Mouse (Mus musculus) liver, embryonic 11.5 days (tissue): ENCODE measurements around the gene 4930590J08Rik. TPM values are rescaled to one million over a fixed set of nuclear protein-coding genes. Genes with fewer than 3 reads are reported as not detected.
A peak's percentile ranks its signal among the peaks of the same experiment; 100 is the strongest.

ENCODE experiments used
- ATAC-seq: fragments of 200-750 bp; cut with Nextera tagmentation; replicated peaks from 2 replicates; pipeline ENCODE4 v1.8.0; 2017; ENCODE audit warnings: moderate number of reproducible peaks, mild to moderate bottlenecking, moderate TSS enrichment, moderate library complexity; ENCODE audit not compliant: low FRiP score
- DNase-seq: peaks from one replicate; pipeline ENCODE4 v3.0.0-alpha.2; 2017; ENCODE audit warnings: low spot score
- H3K27ac ChIP-seq: fragments of 300-500 bp; sonication (generic); 2 replicates; pipeline ENCODE4 v1.5.1; 2014; ENCODE audit warnings: mild to moderate bottlenecking, low read depth, low read length, control low read depth
- H3K27me3 ChIP-seq: fragments of 300-500 bp; sonication (generic); replicated peaks from 2 replicates; pipeline ENCODE4 v1.6.1; 2014; ENCODE audit warnings: low read length, mixed read lengths; ENCODE audit not compliant: control insufficient read depth, insufficient read depth
- H3K36me3 ChIP-seq: fragments of 300-500 bp; sonication (generic); 2 replicates; pipeline ENCODE4 v1.6.1; 2014; ENCODE audit warnings: mild to moderate bottlenecking, low read length, moderate library complexity, mixed read lengths; ENCODE audit not compliant: control insufficient read depth, insufficient read depth
- H3K4me1 ChIP-seq: fragments of 300-500 bp; sonication (generic); replicated peaks from 2 replicates; pipeline ENCODE4 v1.6.1; 2014; ENCODE audit warnings: low read length, mixed read lengths; ENCODE audit not compliant: control insufficient read depth, insufficient read depth
- H3K4me2 ChIP-seq: fragments of 300-500 bp; sonication (generic); 2 replicates; pipeline ENCODE4 v1.6.1; 2014; ENCODE audit warnings: mild to moderate bottlenecking, control low read depth, moderate library complexity
- H3K4me3 ChIP-seq: fragments of 300-500 bp; sonication (generic); 2 replicates; pipeline ENCODE4 v1.5.1; 2014; ENCODE audit warnings: low read depth, low read length, control low read depth
- H3K9ac ChIP-seq: fragments of 300-500 bp; sonication (generic); 2 replicates; pipeline ENCODE4 v1.6.1; 2014; ENCODE audit warnings: low read depth, low read length, control low read depth
- H3K9me3 ChIP-seq: fragments of 300-500 bp; sonication (generic); 2 replicates; pipeline ENCODE4 v1.6.1; 2016; ENCODE audit warnings: low read length, inconsistent platforms, mixed read lengths; ENCODE audit not compliant: control insufficient read depth
- WGBS: fragments of 180-500 bp; shearing (Covaris S2); extraction: QIAGEN DNeasy Blood & Tissue Kit; methylation state at CpG from one replicate; pipeline ENCODE4 v1.1.7; 2014; 5-methylcytosine and 5-hydroxymethylcytosine counted together
- polyA plus RNA-seq: library from polyadenylated mRNA; unstranded; fragments of >200 nt; fragmentation: Nextera tagmentation; extraction: Ambion mirVana; gene quantifications from 2 replicates; pipeline ENCODE4 v1.2.1, GENCODE M21; 2014

Gene 4930590J08Rik
- polyA plus RNA-seq, 1 experiment from 2014 or later, result 0.23 TPM

- 3% methylated on average over 47 of the region's 62 CpGs for WGBS
- Histone ChIP-seq H3K4me3 (peak within 1 kb of the TSS; percentile 59), H3K9me3 (no peaks in the 10 kb centered on the region), H3K4me1 (no peaks in the 10 kb centered on the region), H3K4me2 (peak within 1 kb of the TSS; percentile 75), H3K9ac (peak within 1 kb of the TSS; percentile 54), H3K36me3 (no peaks in the 10 kb centered on the region), H3K27ac (no peak within 1 kb of the TSS), H3K27me3 (peaks cover 40% of the 10 kb centered on the region)
- DNase-seq (peak; percentile 44), ATAC-seq (0 out of 2 replicates have a peak, but pooled peaks have one; percentile 21)
Observed at GRCm38 (mm10) chr6:91978371-91979300, 76.0 kb downstream of the 4930590J08Rik start, which contains the start of gene Fgd5. Gene Fgd5 (plus strand): TSS chr6:91978878.

- peak; percentile 38 for DNase-seq
- Histone ChIP-seq H3K27ac (no peak overlapping the region), H3K27me3 (peaks cover 40% of the 10 kb centered on the region), H3K4me2 (peak overlapping the region; percentile 75), H3K4me3 (peak overlapping the region; percentile 59), H3K9ac (peak overlapping the region; percentile 54), H3K4me1 (no peaks in the 10 kb centered on the region), H3K36me3 (no peaks in the 10 kb centered on the region), H3K9me3 (no peaks in the 10 kb centered on the region)
- no peak for ATAC-seq
- 3% methylated on average over 23 of the region's 23 CpGs for WGBS
Observed at GRCm38 (mm10) chr6:91979301-91979996, 76.8 kb downstream of the 4930590J08Rik start.

- Histone ChIP-seq H3K4me2 (peak overlapping the region; percentile 75), H3K27me3 (peaks cover 40% of the 10 kb centered on the region)
- ATAC-seq, result no peak
Observed at GRCm38 (mm10) chr6:91980011-91980410, 77.4 kb downstream of the 4930590J08Rik start.

GRCm38 (mm10) chr6:91990101-91990500 lies 87.5 kb downstream of the 4930590J08Rik start:
- 86% methylated on average over 8 of the region's 8 CpGs for WGBS
- Histone ChIP-seq H3K4me3 (no peak overlapping the region), H3K9ac (no peak overlapping the region), H3K36me3 (0 out of 2 replicates have a peak, but pooled peaks cover 4% of the 10 kb centered on the region), H3K9me3 (no peaks in the 10 kb centered on the region), H3K4me2 (no peak overlapping the region), H3K27me3 (no peaks in the 10 kb centered on the region), H3K27ac (no peak overlapping the region), H3K4me1 (peaks cover 27% of the 10 kb centered on the region)
- no peak for DNase-seq
- ATAC-seq, result no peak

More at GRCm38 (mm10) chr6:91980011-91980410, 77.4 kb downstream of the 4930590J08Rik start:
- H3K9ac ChIP-seq, result peak overlapping the region; percentile 26; the same call in 1 of the 2 replicates
- no peak for DNase-seq
- no peaks in the 10 kb centered on the region for H3K9me3 ChIP-seq
- H3K36me3 ChIP-seq, result no peaks in the 10 kb centered on the region
- no peak overlapping the region for H3K27ac ChIP-seq
- H3K4me1 ChIP-seq, result no peaks in the 10 kb centered on the region
- H3K4me3 ChIP-seq, result peak overlapping the region; percentile 59
- 45% methylated on average over 3 of the region's 3 CpGs for WGBS

- peak; percentile 66 for ATAC-seq
- Histone ChIP-seq H3K36me3 (0 out of 2 replicates have a peak, but pooled peaks cover 4% of the 10 kb centered on the region), H3K4me1 (peaks cover 27% of the 10 kb centered on the region), H3K27me3 (no peaks in the 10 kb centered on the region), H3K27ac (no peak overlapping the region), H3K9ac (no peak overlapping the region), H3K4me2 (no peak overlapping the region), H3K4me3 (no peak overlapping the region), H3K9me3 (no peaks in the 10 kb centered on the region)
- no peak for DNase-seq
- WGBS, result 62% methylated on average over 2 of the region's 2 CpGs
Observed at GRCm38 (mm10) chr6:91992823-91993222, 90.2 kb downstream of the 4930590J08Rik start.

- ATAC-seq (peak; percentile 85), DNase-seq (no peak)
- H3K4me1 ChIP-seq, result peaks cover 27% of the 10 kb centered on the region
- H3K4me3 ChIP-seq, result no peak overlapping the region
- no peaks in the 10 kb centered on the region for H3K36me3 ChIP-seq
- H3K27ac ChIP-seq, result peak overlapping the region; percentile 25; the same call in 1 of the 2 replicates
- H3K4me2 ChIP-seq, result peak overlapping the region; percentile 22; the same call in 1 of the 2 replicates
- WGBS, result 48% methylated on average over 8 of the region's 8 CpGs
- no peaks in the 10 kb centered on the region for H3K27me3 ChIP-seq
- peak overlapping the region; percentile 14; the same call in 1 of the 2 replicates for H3K9ac ChIP-seq
- H3K9me3 ChIP-seq, result no peaks in the 10 kb centered on the region
Observed at GRCm38 (mm10) chr6:91993795-91994505, 91.3 kb downstream of the 4930590J08Rik start.

GRCm38 (mm10) chr6:91996072-91996471 lies 93.5 kb downstream of the 4930590J08Rik start:
- no peaks in the 10 kb centered on the region for H3K9me3 ChIP-seq
- no peak overlapping the region for H3K4me3 ChIP-seq
- ATAC-seq (no peak), DNase-seq (no peak)
- H3K4me1 ChIP-seq, result peaks cover 27% of the 10 kb centered on the region
- no peak overlapping the region for H3K27ac ChIP-seq
- H3K27me3 ChIP-seq, result no peaks in the 10 kb centered on the region
- no peaks in the 10 kb centered on the region for H3K36me3 ChIP-seq
- 84% methylated on average over 8 of the region's 8 CpGs for WGBS
- no peak overlapping the region for H3K4me2 ChIP-seq
- H3K9ac ChIP-seq, result no peak overlapping the region
